In genomic region chr3:95246465-95247231, GRCm38 (mm10) we compare ENCODE assay signal across 11 mouse cellular contexts. TPM values are rescaled to one million over a fixed set of nuclear protein-coding genes. Genes with fewer than 3 reads are reported as not detected.
A peak's percentile ranks its signal among the peaks of the same experiment; 100 is the strongest.
DNase-seq lines count a peak whose midpoint lies in the region; ATAC-seq and TF ChIP-seq lines count a peak whose summit lies in the region.
"Had no signal": no experiment of that assay in that cellular context is flagged by ENCODE, and none has a peak within 500 bp of the region (broad histone marks: within the 10 kb centered on the region; RNA-seq: fewer than 3 reads in every experiment).

No protein-coding gene starts in this region.

- 0 out of 2 replicates have a peak, but pooled peaks cover 3% of the 10 kb centered on the region for H3K36me3 ChIP-seq in heart, embryonic 15.5 days
- H3K36me3 ChIP-seq in heart, embryonic 10.5 days = peaks cover 11% of the 10 kb centered on the region
- H3K36me3 ChIP-seq in G1E (replicated peaks) = peaks cover 4% of the 10 kb centered on the region
- peaks cover 8% of the 10 kb centered on the region for H3K36me3 ChIP-seq in hindbrain, embryonic 10.5 days
- H3K36me3 ChIP-seq: stomach, embryonic 15.5 days had no signal

- H3K4me3 ChIP-seq in heart, embryonic 15.5 days = no peak overlapping the region
- H3K4me3 ChIP-seq in heart, embryonic 10.5 days = no peak overlapping the region
- no peak overlapping the region for H3K4me3 ChIP-seq in G1E (ENCODE audit: low read depth, low read length)
- H3K4me3 ChIP-seq in brown adipose tissue, adult 24 weeks (ENCODE audit: insufficient read depth, low read depth, low read length) = no peak overlapping the region
- no peak overlapping the region for H3K4me3 ChIP-seq in hindbrain, embryonic 10.5 days
- H3K4me3 ChIP-seq: heart, adult 2 months; stomach, embryonic 15.5 days had no signal

- no peak overlapping the region for H3K9ac ChIP-seq in heart, embryonic 15.5 days
- H3K9ac ChIP-seq: stomach, embryonic 15.5 days had no signal

- H3K4me1 ChIP-seq in heart, embryonic 15.5 days (replicated peaks) = no peaks in the 10 kb centered on the region
- 0 out of 2 replicates have a peak, but pooled peaks cover 2% of the 10 kb centered on the region for H3K4me1 ChIP-seq in heart, embryonic 10.5 days
- H3K4me1 ChIP-seq in G1E (ENCODE audit: insufficient read depth, low read depth, low read length) = peaks cover 34% of the 10 kb centered on the region
- no peaks in the 10 kb centered on the region for H3K4me1 ChIP-seq in brown adipose tissue, adult 24 weeks (ENCODE audit: control insufficient read depth, insufficient read depth, insufficient read length, low read length)
- no peaks in the 10 kb centered on the region for H3K4me1 ChIP-seq in hindbrain, embryonic 10.5 days (replicated peaks)
- H3K4me1 ChIP-seq: stomach, embryonic 15.5 days had no signal

- DNase-seq in heart, embryonic 10.5 days (ENCODE audit: low spot score) = no peak
- peak; percentile 40 for DNase-seq in G1E (ENCODE audit: low spot score)
- peak; percentile 60 for DNase-seq in kidney, postnatal 10 days
- peak; percentile 70 for DNase-seq in lung, postnatal 36 days
- no peak for DNase-seq in embryo, embryonic 10.5 days (ENCODE audit: low spot score)
- DNase-seq in hindbrain, embryonic 10.5 days (ENCODE audit: low spot score) = no peak

- H3K9me3 ChIP-seq in heart, embryonic 15.5 days (replicated peaks) = no peaks in the 10 kb centered on the region
- H3K9me3 ChIP-seq in heart, embryonic 10.5 days = no peaks in the 10 kb centered on the region
- H3K9me3 ChIP-seq in G1E (replicated peaks) = no peaks in the 10 kb centered on the region
- no peaks in the 10 kb centered on the region for H3K9me3 ChIP-seq in hindbrain, embryonic 10.5 days
- H3K9me3 ChIP-seq: stomach, embryonic 15.5 days had no signal

- H3K27ac ChIP-seq in heart, embryonic 15.5 days = no peak overlapping the region
- no peak overlapping the region for H3K27ac ChIP-seq in heart, embryonic 10.5 days
- H3K27ac ChIP-seq in brown adipose tissue, adult 24 weeks (replicated peaks; ENCODE audit: low read depth, low read length) = peak overlapping the region; percentile 90
- H3K27ac ChIP-seq in hindbrain, embryonic 10.5 days = no peak overlapping the region
- H3K27ac ChIP-seq: heart, adult 2 months; macrophage; stomach, embryonic 15.5 days had no signal

- no peak overlapping the region for H3K4me2 ChIP-seq in heart, embryonic 15.5 days
- H3K4me2 ChIP-seq: stomach, embryonic 15.5 days had no signal

- no peaks in the 10 kb centered on the region for H3K27me3 ChIP-seq in heart, embryonic 15.5 days
- no peaks in the 10 kb centered on the region for H3K27me3 ChIP-seq in heart, embryonic 10.5 days (ENCODE audit: insufficient read depth, poor library complexity, severe bottlenecking)
- no peaks in the 10 kb centered on the region for H3K27me3 ChIP-seq in G1E (ENCODE audit: insufficient read depth, low read length)
- no peaks in the 10 kb centered on the region for H3K27me3 ChIP-seq in hindbrain, embryonic 10.5 days (ENCODE audit: insufficient read depth, poor library complexity, severe bottlenecking)
- H3K27me3 ChIP-seq: stomach, embryonic 15.5 days had no signal

- 69% methylated on average over 5 of the region's 5 CpGs for WGBS in heart, embryonic 15.5 days
- WGBS in heart, embryonic 10.5 days = 82% methylated on average over 5 of the region's 5 CpGs
- 86% methylated on average over 5 of the region's 5 CpGs for WGBS in hindbrain, embryonic 10.5 days

- TF ChIP-seq CTCF in G1E (IDR thresholded peaks at IDR 0.05; ENCODE audit: low read depth, low read length) = no peak

- ATAC-seq in heart, embryonic 15.5 days (replicated peaks; ENCODE audit: insufficient number of reproducible peaks, insufficient read depth, low FRiP score, low read depth) = 0 out of 2 replicates have a peak, but pooled peaks have one; percentile 22
- ATAC-seq in G1E (ENCODE audit: extremely low read depth, insufficient number of reproducible peaks, low FRiP score, poor library complexity, severe bottlenecking) = no peak

RNA-seq across cellular contexts. Expression of gene Bnipl, which starts 4.3 kb away (rescaled TPM):
- polyA plus RNA-seq in heart, embryonic 15.5 days (2015; fragmentation: Nextera tagmentation; extraction: Ambion mirVana) = 0.06 and 0.38 TPM in 2 replicates
- 0.22 and 0.43 TPM in 2 replicates for polyA plus RNA-seq in heart, embryonic 10.5 days (2016; fragmentation: Nextera tagmentation; extraction: Ambion mirVana)
- total RNA-seq in G1E (2014; fragmentation: Nextera tagmentation) (not detected in 2 replicates), G1E (2017) (0.35 TPM in 1 of 2 replicates, not detected in the other)
- polyA plus RNA-seq in G1E (2012) = 0.03 and 0.12 TPM in 2 replicates
- polyA plus RNA-seq in brown adipose tissue, adult 24 weeks (2012; ENCODE audit: insufficient read depth, insufficient read length, missing spikeins) = not detected in 2 replicates
- polyA plus RNA-seq in hindbrain, embryonic 10.5 days (2016; fragmentation: Nextera tagmentation; extraction: Ambion mirVana) = 0.60 and 0.63 TPM in 2 replicates
- total RNA-seq: heart, adult 2 months had no signal
- polyA plus RNA-seq: macrophage had no signal

RNA-seq across cellular contexts. Expression of gene Gm128, which starts 5.2 kb away (rescaled TPM):
- 0.38 and 0.55 TPM in 2 replicates for polyA plus RNA-seq in heart, embryonic 15.5 days (2015; fragmentation: Nextera tagmentation; extraction: Ambion mirVana)
- 0.69 and 0.97 TPM in 2 replicates for polyA plus RNA-seq in heart, embryonic 10.5 days (2016; fragmentation: Nextera tagmentation; extraction: Ambion mirVana)
- total RNA-seq in G1E (2014; fragmentation: Nextera tagmentation) (0.78 TPM in 1 of 2 replicates, not detected in the other), G1E (2017) (0.12 TPM in 1 of 2 replicates, not detected in the other)
- polyA plus RNA-seq in G1E (2012) = not detected in 2 replicates
- not detected in 2 replicates for polyA plus RNA-seq in brown adipose tissue, adult 24 weeks (2012; ENCODE audit: insufficient read depth, insufficient read length, missing spikeins)
- polyA plus RNA-seq in hindbrain, embryonic 10.5 days (2016; fragmentation: Nextera tagmentation; extraction: Ambion mirVana) = 0.17 and 0.22 TPM in 2 replicates
- total RNA-seq: heart, adult 2 months had no signal

RNA-seq across cellular contexts. Expression of gene Mllt11, which starts 14.7 kb away (rescaled TPM):
- polyA plus RNA-seq in heart, embryonic 15.5 days (2015; fragmentation: Nextera tagmentation; extraction: Ambion mirVana) = 10.6 and 12.0 TPM in 2 replicates
- 10.7 and 11.1 TPM in 2 replicates for polyA plus RNA-seq in heart, embryonic 10.5 days (2016; fragmentation: Nextera tagmentation; extraction: Ambion mirVana)
- total RNA-seq in G1E (2014; fragmentation: Nextera tagmentation) = 7.7 and 8.1 TPM in 2 replicates
- total RNA-seq in G1E (2017) = 8.3 and 10.4 TPM in 2 replicates
- polyA plus RNA-seq in G1E (2012) = 3.3 and 4.1 TPM in 2 replicates
- polyA plus RNA-seq in brown adipose tissue, adult 24 weeks (2012; ENCODE audit: insufficient read depth, insufficient read length, missing spikeins) = 3.5 and 7.0 TPM in 2 replicates
- polyA plus RNA-seq in hindbrain, embryonic 10.5 days (2016; fragmentation: Nextera tagmentation; extraction: Ambion mirVana) = 45.8 and 95.9 TPM in 2 replicates

RNA-seq across cellular contexts. Expression of gene Cdc42se1, which starts 18.1 kb away (rescaled TPM):
- 49.7 and 60.9 TPM in 2 replicates for polyA plus RNA-seq in heart, embryonic 15.5 days (2015; fragmentation: Nextera tagmentation; extraction: Ambion mirVana)
- polyA plus RNA-seq in heart, embryonic 10.5 days (2016; fragmentation: Nextera tagmentation; extraction: Ambion mirVana) = 59.8 and 74.9 TPM in 2 replicates
- total RNA-seq in G1E (2014; fragmentation: Nextera tagmentation) (105 and 109 TPM in 2 replicates), G1E (2017) (88.3 and 91.8 TPM in 2 replicates)
- 128 and 150 TPM in 2 replicates for polyA plus RNA-seq in G1E (2012)
- 23.3 and 29.2 TPM in 2 replicates for polyA plus RNA-seq in brown adipose tissue, adult 24 weeks (2012; ENCODE audit: insufficient read depth, insufficient read length, missing spikeins)
- polyA plus RNA-seq in hindbrain, embryonic 10.5 days (2016; fragmentation: Nextera tagmentation; extraction: Ambion mirVana) = 99.6 and 111 TPM in 2 replicates

RNA-seq across cellular contexts. Expression of gene Gabpb2, which starts 28.9 kb away (rescaled TPM):
- 5.1 and 6.5 TPM in 2 replicates for polyA plus RNA-seq in heart, embryonic 15.5 days (2015; fragmentation: Nextera tagmentation; extraction: Ambion mirVana)
- 8.7 and 8.8 TPM in 2 replicates for polyA plus RNA-seq in heart, embryonic 10.5 days (2016; fragmentation: Nextera tagmentation; extraction: Ambion mirVana)
- total RNA-seq in G1E (2014; fragmentation: Nextera tagmentation) = 62.8 and 72.3 TPM in 2 replicates
- total RNA-seq in G1E (2017) = 91.7 and 110 TPM in 2 replicates
- 3.9 and 6.2 TPM in 2 replicates for polyA plus RNA-seq in G1E (2012)
- 11.3 and 12.2 TPM in 2 replicates for polyA plus RNA-seq in brown adipose tissue, adult 24 weeks (2012; ENCODE audit: insufficient read depth, insufficient read length, missing spikeins)
- 7.9 and 12.2 TPM in 2 replicates for polyA plus RNA-seq in hindbrain, embryonic 10.5 days (2016; fragmentation: Nextera tagmentation; extraction: Ambion mirVana)

Comparison
In these comparisons a context has a peak if more than half of its experiments do, and no peak if none do; other contexts are left out.
1. DNase-seq: peak in G1E (single experiment), kidney, postnatal 10 days (single experiment) and lung, postnatal 36 days (single experiment); none in heart, embryonic 10.5 days (single experiment), embryo, embryonic 10.5 days (single experiment) and hindbrain, embryonic 10.5 days (single experiment).